Mouse (Mus musculus) liver, embryonic 14.5 days (tissue): ENCODE data around the gene Asic1. TPM values are rescaled to one million over a fixed set of nuclear protein-coding genes. Genes with fewer than 3 reads are reported as not detected.

Source experiments
- ATAC-seq: fragments of 200-750 bp; cut with Nextera tagmentation; 2 replicates; pipeline ENCODE4 v1.8.0; 2017; ENCODE audit warnings: moderate number of reproducible peaks, mild to moderate bottlenecking, moderate library complexity; ENCODE audit not compliant: insufficient read depth
- DNase-seq, 3 experiments: peaks; one replicate each; pipeline ENCODE4 v3.0.0-alpha.2; 2012 to 2013; ENCODE audit warnings: low read depth in 3 of 3, low spot score in 3 of 3
- H3K27ac ChIP-seq: fragments of 300-500 bp; sonication (generic); 2 replicates; pipeline ENCODE4 v1.5.1; 2014; ENCODE audit warnings: moderate library complexity, mild to moderate bottlenecking, control low read depth, inconsistent platforms
- H3K27me3 ChIP-seq: fragments of 300-500 bp; sonication (generic); 2 replicates; pipeline ENCODE4 v1.6.1; 2014; ENCODE audit warnings: mild to moderate bottlenecking, low read length, moderate library complexity; ENCODE audit not compliant: control insufficient read depth, insufficient read depth
- H3K36me3 ChIP-seq: fragments of 300-500 bp; sonication (generic); replicated peaks from 2 replicates; pipeline ENCODE4 v1.6.1; 2014; ENCODE audit warnings: low read depth; ENCODE audit not compliant: control insufficient read depth, insufficient read depth
- H3K4me1 ChIP-seq, 2 experiments: fragments of 200-500 bp in 1 of 2; fragments of 300-500 bp in 1 of 2; sonication (generic) in 1 of 2; replicated peaks; 2 replicates each; pipeline ENCODE4 v1.6.1; 2012 to 2014; ENCODE audit warnings: antibody characterized with exemption in 1 of 2, inconsistent platforms in 1 of 2, low read length in 1 of 2; ENCODE audit not compliant: control insufficient read depth in 2 of 2, insufficient read depth in 2 of 2
- H3K4me2 ChIP-seq: fragments of 300-500 bp; sonication (generic); 2 replicates; pipeline ENCODE4 v1.6.1; 2014; ENCODE audit warnings: low read depth, mild to moderate bottlenecking, control low read depth, moderate library complexity
- H3K4me3 ChIP-seq, 2 experiments: fragments of 200-500 bp in 1 of 2; fragments of 300-500 bp in 1 of 2; sonication (generic) in 1 of 2; 2 replicates each; pipeline ENCODE4 v1.5.1; 2012 to 2014; ENCODE audit warnings: low read depth in 2 of 2, low read length in 2 of 2, mild to moderate bottlenecking in 2 of 2, control low read depth in 1 of 2, inconsistent platforms in 1 of 2, moderate library complexity in 1 of 2; ENCODE audit not compliant: insufficient read depth in 1 of 2
- H3K9ac ChIP-seq: fragments of 300-500 bp; sonication (generic); replicated peaks from 2 replicates; pipeline ENCODE4 v1.6.1; 2014; ENCODE audit warnings: mild to moderate bottlenecking, control low read depth, moderate library complexity
- H3K9me3 ChIP-seq: fragments of 300-500 bp; sonication (generic); 2 replicates; pipeline ENCODE4 v1.6.1; 2016; ENCODE audit warnings: low read length, mixed read lengths; ENCODE audit not compliant: control insufficient read depth
- CTCF ChIP-seq: IDR thresholded peaks from 2 replicates; pipeline ENCODE4 v1.5.1; 2016; ENCODE audit warnings: antibody characterized with exemption, low read depth, control low read depth
- EP300 ChIP-seq: IDR thresholded peaks from 2 replicates; pipeline ENCODE4 v1.6.1; 2016; ENCODE audit warnings: antibody characterized with exemption, low read depth
- WGBS: fragments of 180-500 bp; shearing (Covaris S2); extraction: QIAGEN DNeasy Blood & Tissue Kit; methylation state at CpG from one replicate; pipeline ENCODE4 v1.1.7; 2014; ENCODE audit not compliant: insufficient replicate concordance; 5-methylcytosine and 5-hydroxymethylcytosine counted together
- polyA plus RNA-seq, 2 experiments: library from polyadenylated mRNA; depleted of rRNA in 1 of 2; stranded (reverse) in 1 of 2; unstranded in 1 of 2; fragments of >200 nt; fragmentation: Nextera tagmentation in 1 of 2; extraction: Ambion mirVana in 1 of 2; gene quantifications; 2 replicates each; pipeline versions ENCODE4 v1.2.1 to v1.2.3; 2012 to 2014

The Asic1 gene
- polyA plus RNA-seq, 2 experiments = 0.04 to 0.15 TPM

GRCm38 (mm10) chr15:99638124-99638485, 32.1 kb upstream of the Asic1 start:
- Histone ChIP-seq H3K4me1 (no peaks in the 10 kb centered on the region), H3K9ac (no peak overlapping the region), H3K27ac (no peak overlapping the region), H3K36me3 (peaks cover 84% of the 10 kb centered on the region), H3K4me3 (no peak overlapping the region), H3K4me2 (no peak overlapping the region), H3K27me3 (no peaks in the 10 kb centered on the region), H3K9me3 (no peaks in the 10 kb centered on the region)
- TF ChIP-seq CTCF (no peak), EP300 (no peak)
- no peak for ATAC-seq
- no peak for DNase-seq
- WGBS = 86% methylated on average over 5 of the region's 5 CpGs

- Histone ChIP-seq H3K36me3 (peaks cover 39% of the 10 kb centered on the region), H3K4me2 (no peak overlapping the region), H3K4me3 (no peak overlapping the region), H3K27me3 (no peaks in the 10 kb centered on the region), H3K4me1 (peaks cover 3 to 7% of the 10 kb centered on the region in 2 experiments; a peak in 3 of 4 replicates), H3K9me3 (no peaks in the 10 kb centered on the region), H3K27ac (no peak overlapping the region), H3K9ac (no peak overlapping the region)
- WGBS = 78% methylated on average over 6 of the region's 6 CpGs
- TF ChIP-seq CTCF (no peak), EP300 (no peak)
- no peak for DNase-seq
- no peak for ATAC-seq
Measured at GRCm38 (mm10) chr15:99642622-99643021, 27.5 kb upstream of the Asic1 start.

GRCm38 (mm10) chr15:99643832-99644231, 26.3 kb upstream of the Asic1 start:
- Histone ChIP-seq H3K27me3 (no peaks in the 10 kb centered on the region), H3K4me3 (no peak overlapping the region), H3K4me1 (peaks cover 3 to 7% of the 10 kb centered on the region in 2 experiments), H3K4me2 (no peak overlapping the region), H3K9me3 (no peaks in the 10 kb centered on the region), H3K9ac (no peak overlapping the region), H3K36me3 (peaks cover 27% of the 10 kb centered on the region), H3K27ac (no peak overlapping the region)
- no peak for DNase-seq
- TF ChIP-seq EP300 = no peak
- TF ChIP-seq CTCF = no peak
- ATAC-seq = no peak
- WGBS = 80% methylated on average over 10 of the region's 10 CpGs

DNA sequence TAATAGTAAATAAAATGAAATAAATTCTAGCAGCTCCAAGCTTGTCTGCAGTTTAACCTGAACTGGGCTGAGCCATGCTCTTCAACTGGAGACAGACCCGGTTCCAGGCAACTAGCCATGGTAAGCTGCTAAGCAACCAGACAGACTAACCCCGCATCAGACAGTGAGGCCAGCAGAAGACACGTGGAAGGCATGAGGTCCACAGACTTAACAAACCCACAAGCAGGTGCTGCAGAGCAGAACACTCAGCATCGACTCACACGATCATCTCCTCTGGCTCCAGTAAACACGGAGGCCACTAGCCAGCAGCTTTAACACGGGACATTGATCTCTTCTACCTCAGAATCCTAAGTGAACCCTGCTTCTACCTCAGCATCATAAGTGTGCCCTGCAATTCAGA, 25.4 kb upstream of the Asic1 start:
- Histone ChIP-seq H3K9ac (no peak overlapping the region), H3K4me2 (no peak overlapping the region), H3K36me3 (peaks cover 20% of the 10 kb centered on the region), H3K27ac (no peak overlapping the region), H3K4me3 (no peak overlapping the region), H3K27me3 (no peaks in the 10 kb centered on the region), H3K9me3 (no peaks in the 10 kb centered on the region), H3K4me1 (peaks cover 13 to 15% of the 10 kb centered on the region in 2 experiments)
- 72% methylated on average over 7 of the region's 7 CpGs for WGBS
- TF ChIP-seq CTCF (no peak), EP300 (no peak)
- DNase-seq (no peak), ATAC-seq (no peak)

- H3K27me3 ChIP-seq = peaks cover 8% of the 10 kb centered on the region
- H3K27ac ChIP-seq = no peak overlapping the region
- ATAC-seq (no peak), DNase-seq (no peak)
- H3K4me2 ChIP-seq = no peak overlapping the region
- no peak overlapping the region for H3K9ac ChIP-seq
- WGBS = 77% methylated on average over 4 of the region's 4 CpGs
- TF ChIP-seq CTCF = no peak
- no peak overlapping the region for H3K4me3 ChIP-seq
- H3K36me3 ChIP-seq = peaks cover 3% of the 10 kb centered on the region; the same call in 1 of the 2 replicates
- H3K9me3 ChIP-seq = no peaks in the 10 kb centered on the region
- peaks cover 34 to 35% of the 10 kb centered on the region in 2 experiments for H3K4me1 ChIP-seq
Measured at GRCm38 (mm10) chr15:99648326-99648725, 21.8 kb upstream of the Asic1 start.
